Mouse (Mus musculus) cerebellum, adult 9-10 months (tissue): ENCODE results near the gene Tex12.

Experiments
- DNase-seq: peaks from one replicate; pipeline ENCODE4 v3.0.0; 2022

The Tex12 gene

DNA sequence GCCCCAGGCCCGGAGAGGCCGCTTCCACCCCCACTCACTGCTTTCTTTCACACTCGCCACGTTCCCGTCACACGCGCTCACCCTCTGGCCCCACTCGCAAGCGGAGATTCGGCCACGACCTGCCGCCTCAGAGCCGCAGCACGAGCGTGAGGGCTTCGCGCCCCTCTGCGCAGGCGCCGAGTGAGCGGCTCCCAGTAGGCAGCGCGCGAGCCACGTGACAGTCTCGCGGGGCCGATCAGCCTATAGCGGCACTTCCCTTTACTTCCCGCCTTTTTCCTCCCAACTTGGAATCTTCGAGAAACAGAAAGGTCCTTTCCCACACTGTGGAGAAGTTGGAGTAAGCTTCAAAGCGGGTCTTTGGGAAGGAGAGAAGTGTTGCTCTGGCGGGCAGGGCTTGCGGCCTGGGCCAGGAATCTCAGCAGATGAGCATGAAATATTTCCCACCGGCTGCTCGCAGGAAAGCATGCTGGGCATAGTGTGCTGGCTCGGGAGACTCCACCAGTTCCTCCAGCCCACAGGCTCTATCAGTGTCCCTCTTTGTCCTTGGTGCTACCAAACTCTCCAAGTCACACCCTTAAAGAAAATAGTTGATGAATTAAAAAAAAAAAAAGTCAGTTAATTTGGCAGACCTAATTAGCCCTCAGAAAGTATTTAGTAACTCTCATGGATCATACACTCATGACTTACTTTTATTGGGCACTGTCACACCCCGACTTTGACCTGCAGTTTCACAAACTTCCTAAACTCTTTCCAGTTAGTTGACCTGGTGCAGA, at the start of gene Tex12:
TSS of gene Tex12 (minus strand) at position 181 of the 773 bp plus-strand sequence.
- DNase-seq = no peak

DNA sequence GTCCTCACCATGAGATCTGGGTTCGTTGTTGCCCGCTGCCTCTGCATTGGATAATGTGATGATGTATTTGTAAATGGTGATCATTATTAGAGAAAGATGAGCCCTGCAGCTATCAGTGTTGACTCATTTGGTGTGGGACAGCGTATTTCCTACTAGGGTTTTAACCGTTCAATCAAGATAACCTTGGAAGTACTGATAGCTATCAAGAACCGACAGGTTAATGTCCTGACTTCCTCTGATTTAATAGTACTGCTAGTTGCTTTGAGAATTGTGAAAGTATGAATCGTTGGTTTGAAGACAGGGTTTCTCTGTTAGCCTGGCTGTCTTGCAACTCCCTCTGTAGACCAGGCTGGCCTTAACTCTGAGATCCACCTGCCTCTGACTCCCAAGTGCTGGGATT, 43.2 kb upstream of the Tex12 start:
- DNase-seq = no peak

DNA sequence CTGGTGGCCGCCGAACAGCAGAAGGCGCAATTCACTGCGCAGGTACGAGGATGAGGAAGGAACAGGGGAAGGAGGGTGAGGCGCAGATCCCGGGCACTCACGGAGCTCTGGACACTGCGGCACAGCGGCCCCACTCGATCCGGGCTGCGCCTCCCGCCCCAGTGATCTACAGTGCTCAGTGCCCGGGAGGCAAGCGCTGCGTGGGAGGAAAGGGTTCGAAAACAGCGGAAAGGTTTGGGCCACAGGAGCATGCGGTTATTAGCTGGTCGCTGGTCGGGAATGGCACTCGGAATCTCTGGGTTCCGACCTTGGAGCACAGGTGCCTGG, 42.8 kb upstream of the Tex12 start:
- DNase-seq = no peak

DNA sequence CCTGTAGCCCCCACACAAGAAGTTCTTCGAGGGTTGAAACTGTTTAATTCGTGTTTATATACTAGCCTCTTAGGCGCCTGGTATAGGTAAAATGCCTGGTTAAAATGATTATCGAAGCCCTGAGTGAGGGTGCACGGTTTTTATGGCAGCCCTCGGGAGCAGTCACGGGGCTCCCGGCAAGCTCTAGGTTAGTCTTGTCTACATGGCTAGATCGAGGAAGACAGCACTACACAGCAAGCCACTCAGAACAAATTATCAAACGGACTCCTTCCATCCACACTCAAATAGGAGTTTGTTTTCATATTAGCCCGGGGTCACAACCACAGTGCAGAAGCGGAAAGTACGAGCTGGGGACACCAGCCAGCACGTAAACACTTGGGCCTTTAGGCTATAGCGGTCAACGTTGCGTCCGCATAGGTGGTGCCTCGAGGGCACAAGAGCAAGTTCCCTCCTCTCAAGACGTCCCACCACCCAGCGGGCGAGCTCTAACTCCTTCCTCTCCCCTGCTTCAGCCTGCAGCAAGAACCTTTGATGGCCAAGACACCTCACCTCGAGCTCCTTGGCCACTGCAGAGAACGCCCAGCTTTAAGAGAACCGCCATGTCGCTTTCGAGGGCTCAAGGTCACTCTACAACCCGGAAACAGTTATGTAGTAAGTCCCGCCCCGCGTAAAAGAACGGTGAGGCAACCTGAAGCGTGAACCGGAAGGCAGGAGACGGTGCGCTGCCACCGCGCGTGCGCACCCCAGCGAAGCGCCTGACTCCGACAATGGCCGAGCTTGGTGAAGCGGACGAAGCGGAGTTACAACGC, 42.3 kb upstream of the Tex12 start, which contains the start of the genes Sdhd and Timm8b:
TSS of gene Sdhd (minus strand) at position 624 of the 809 bp plus-strand sequence.
TSS of gene Timm8b (plus strand) at position 722 of the 809 bp plus-strand sequence.
- peak; percentile 96 for DNase-seq

DNA sequence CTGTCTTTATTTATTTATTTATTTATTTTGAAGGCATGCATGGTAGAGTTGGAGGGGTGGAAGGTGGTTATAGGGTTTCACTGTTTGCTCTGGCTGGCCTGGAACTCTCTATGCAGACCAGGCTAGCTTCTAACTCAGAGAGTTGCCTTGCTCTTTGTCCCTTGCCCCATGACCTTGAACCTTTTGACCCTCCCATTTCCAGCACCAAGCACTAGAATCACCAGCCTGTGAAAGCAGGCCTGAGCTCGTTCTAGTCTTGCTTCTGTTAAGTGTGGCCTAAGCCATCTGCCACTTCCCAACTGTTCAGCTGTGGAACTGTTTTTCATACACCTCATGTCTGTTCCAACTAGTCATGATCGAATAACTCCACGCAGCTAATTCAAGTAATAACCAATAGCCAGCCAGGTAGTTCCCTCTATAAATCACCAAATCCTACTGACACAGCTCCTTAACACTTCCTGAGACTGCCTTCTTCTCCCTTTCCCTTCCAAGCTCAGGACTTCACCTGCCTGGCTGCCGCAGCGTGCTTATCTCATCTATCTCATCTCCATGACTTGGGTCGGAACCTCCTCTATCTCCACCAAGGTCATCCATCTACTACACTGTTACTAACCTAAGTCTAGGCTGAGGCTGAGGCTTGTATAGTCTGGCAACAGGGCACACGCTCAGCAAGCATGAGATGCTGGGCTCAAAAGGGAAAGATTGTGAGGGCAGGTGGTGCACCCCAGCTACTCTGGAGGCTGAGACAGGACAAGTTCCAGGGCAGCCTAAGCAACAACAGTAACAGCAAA, 41.1 kb upstream of the Tex12 start:
- DNase-seq = no peak

DNA sequence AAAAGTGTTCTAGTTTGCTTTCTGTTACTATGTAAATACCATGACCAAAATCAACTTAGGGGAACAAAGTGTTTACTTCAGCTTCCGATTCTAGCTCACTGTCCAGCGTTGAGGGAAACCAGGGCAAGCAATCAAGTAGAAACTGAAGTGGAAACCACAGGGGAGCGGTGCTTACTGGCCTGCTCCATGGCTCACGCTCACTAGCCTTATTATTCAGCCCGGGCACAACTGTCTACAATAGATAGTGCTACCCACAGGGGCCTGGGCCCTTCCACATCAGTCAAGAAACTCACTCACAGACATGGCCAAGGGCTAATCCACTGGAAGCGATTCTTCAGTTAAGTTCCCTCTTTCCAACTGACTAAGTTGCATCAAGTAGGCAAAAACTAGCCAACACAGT, 40.4 kb upstream of the Tex12 start:
- no peak for DNase-seq

DNA sequence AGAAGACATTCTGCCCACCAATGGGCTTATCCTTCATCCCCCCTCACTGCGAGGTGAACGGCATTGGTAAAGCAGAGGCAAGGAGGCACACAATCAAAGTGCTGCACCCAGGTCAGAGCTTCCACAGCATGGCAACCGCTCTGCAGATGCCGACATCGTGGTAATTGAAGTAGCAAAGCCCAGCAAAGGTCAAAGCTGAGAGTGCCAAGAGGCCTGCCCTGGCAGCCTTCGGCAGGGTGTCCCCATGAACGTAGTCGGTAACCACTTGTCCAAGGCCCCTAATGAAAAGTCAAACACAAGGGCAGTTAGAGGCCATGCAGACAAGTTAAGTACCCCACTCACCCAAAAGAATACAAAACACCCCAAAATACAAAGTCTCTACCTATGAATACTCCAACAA, 35.8 kb upstream of the Tex12 start:
- no peak for DNase-seq

DNA sequence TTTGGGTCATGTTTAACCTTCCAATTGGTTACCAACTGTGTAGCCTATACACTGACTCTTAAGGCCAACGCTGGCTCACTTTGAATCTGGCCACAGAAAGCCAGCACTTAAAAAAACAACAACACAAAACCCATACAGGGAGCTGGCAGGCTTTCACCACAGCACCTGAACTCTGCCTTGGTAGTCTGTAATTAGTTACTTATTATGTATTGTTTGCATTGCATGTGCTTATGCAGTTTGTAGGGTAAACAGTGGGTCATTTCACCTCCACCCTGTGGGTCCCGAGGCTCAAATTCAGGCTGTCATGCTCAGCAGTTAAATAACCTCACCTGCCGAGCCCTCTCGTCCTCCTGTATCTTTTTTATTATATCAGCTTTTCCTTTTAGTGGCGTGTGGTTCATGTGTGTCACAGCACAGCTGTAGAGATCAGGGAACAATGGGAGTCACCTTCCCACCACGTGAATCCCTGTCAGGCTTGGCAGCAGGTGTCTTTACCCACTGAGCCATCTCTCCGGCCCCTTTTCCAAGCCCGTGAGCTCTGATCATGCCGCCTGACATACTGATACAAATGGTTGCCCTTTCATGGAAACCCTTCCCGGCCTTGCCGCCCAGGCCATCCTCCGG, 33.8 kb upstream of the Tex12 start:
- no peak for DNase-seq

DNA sequence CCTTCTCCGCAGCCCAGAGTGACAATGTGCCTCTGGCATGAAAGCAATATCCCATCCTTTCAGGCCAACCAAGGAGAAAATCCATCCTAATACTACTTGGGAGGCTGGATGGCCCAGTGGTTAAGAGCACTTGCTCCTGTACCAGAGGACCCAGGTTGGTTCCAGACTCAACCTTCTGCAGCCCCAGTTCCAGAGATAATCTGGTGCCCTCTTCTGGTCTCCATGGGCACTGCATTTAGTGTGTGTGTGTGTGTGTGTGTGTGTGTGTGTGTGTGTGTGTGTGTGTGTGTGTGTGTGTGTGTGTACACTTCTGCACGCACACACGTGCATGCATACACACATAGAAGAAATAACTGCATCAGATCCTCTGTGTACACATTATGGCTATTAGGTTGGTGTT, 32.4 kb upstream of the Tex12 start:
- no peak for DNase-seq

DNA sequence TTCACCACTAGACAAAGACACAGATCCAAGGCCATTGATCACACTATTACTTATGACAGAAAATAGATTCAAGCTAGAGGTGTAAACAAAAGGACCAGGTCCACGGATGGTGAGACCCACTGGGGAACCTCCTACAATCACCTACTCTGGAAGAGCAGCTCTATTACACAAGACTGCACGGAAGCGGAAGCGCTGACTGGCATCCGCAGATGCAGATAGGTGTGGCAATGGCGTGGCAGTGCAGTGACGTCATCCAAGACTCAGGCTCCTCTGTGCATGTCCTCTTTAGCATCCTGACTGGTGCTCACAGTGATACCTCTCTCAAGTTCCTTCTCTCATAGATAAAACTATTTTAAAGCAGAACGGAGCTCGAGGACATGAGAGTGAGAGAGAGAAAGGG, 31.8 kb upstream of the Tex12 start:
- no peak for DNase-seq

DNA sequence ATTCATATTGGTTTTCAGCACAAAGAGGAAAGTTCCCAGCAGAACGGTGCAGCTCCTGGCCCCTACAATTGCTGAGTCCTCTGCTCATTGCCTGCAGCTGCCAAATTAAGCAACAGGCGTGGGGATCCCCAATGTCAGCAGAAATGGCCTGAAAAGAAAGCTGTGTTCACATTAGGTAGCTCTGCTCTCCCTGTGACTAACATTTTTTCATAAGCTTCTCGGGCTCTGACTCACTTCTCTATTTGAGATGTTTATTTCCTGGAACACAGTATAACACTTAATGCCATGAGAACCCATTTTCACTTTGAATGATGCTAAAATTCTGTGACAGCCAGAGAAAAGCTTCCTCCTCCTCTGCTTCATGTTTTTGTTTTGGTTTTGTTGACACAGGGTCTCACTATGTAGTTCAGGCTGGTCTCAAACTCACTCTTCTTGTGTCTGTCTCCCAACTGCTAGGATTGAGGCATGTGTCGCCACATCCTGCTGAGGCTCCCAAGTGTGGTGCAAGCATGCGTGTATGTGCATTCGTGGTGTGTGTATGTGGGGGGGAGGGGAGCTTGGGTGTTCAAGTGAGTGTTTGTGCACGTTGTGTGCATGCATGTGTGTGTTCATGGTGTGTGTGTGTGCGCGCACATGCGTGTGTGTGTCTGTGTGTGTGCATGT, 29.9 kb upstream of the Tex12 start:
- DNase-seq = no peak

DNA sequence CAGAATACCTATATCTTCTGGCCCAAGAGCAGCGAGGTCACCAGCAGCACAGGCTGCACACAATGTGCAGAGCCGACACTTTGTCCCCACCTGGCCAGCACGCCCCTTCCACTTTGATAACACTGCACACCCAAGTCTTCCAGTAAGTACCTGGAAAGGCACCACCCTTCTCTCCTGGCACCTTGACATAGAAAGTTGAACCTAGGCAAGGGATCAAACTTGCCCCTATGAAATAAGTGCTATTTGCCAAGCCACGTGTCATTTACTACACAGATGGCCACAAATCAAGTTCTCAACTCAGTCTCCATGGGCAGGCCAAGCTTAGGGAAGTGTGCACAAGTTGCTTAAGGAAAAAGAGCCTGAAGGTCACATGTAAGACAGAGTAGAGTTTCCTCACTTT, 25.8 kb upstream of the Tex12 start:
- DNase-seq = no peak

DNA sequence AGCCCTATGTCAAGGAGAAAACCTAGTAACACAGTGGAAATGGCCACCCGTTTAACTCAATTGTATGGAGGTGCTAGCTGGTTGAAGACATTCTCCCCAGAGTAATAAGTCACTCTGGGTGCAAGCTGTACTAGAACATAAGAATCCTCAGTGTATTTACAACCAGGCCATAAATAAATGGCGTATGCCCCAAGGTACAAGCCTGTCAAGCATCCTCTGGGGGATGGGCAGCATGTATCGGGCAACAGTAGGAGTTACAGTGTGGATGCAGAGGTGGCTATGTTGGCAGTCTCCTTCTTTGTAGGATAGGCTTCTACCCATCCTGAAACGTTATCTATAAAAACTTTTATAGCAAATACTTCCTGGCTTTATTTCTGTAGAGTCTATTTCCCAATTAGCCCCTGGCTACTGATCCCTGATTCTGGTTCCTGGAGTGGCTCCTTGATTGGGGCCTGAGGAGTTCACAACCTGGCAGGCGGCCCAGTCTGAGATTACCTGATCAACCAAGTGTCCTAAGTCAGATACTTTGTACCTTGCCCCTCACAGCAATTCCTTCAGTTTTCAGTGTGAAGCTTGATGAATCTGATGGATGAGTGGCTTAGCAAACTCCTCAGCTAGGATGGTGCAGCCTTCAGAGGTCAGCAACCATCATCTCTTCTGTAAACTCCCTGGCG, 24.2 kb upstream of the Tex12 start:
- DNase-seq = no peak

DNA sequence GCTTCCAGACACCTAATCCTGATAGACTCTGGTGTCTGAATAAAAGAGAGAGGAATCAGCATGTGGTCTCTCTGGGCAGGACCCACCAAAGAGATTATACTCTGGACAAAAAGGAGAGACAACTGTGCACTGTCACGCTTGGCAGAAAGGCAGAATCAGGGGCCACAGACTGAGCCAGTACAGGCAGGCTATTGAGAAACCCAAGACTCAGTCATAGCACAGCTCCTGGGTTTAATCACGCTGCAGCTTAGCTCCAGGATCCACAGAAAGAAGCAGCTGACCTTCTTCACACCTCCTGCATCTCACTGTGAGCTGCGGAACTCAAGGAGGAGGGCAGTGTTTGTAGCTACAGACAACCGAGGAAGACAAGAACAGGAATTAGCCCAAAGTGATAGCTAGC, 19.2 kb upstream of the Tex12 start:
- DNase-seq = no peak

DNA sequence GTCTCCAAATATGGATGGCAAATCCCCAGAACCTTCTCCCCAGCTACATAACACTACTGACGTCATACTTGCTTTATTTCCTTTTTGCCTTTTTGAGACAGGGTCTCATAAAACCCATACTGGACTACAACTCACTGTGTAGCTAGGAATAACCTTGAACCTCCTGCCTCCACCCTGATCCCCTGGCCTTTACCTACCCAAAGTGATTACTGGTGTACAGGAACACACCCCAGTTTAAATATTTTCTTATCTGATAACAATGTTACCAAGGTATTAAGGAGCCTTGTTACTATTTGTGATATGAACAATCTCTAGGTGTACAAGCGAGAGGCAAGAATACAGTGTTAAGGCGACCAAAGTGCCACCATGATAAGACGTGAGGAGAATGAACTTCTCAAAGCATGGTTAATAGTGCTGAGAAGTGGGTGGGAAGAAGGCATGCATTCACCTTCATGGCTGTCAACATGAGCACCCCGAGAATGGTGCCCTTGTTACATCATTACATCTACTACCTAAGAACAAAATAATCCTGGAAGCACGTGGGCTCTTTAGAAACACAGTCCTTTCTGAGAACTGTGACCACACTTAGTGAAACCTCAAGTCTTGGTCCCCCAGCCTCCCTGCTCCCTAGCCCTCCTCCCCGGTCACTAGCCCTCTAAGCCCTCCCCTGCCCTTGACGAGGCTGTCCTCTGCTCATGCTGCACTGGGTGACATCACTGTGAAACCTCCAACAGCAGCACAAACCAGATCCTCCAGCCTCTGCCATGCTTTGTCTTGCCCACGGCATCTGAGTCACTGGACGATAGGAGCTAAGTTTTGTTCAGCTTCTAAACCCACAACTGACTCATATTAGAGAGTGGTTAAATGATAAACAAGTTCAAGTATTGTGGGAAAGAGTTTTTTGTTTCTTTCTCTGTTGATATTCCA, 8.7 kb upstream of the Tex12 start:
- DNase-seq = no peak

DNA sequence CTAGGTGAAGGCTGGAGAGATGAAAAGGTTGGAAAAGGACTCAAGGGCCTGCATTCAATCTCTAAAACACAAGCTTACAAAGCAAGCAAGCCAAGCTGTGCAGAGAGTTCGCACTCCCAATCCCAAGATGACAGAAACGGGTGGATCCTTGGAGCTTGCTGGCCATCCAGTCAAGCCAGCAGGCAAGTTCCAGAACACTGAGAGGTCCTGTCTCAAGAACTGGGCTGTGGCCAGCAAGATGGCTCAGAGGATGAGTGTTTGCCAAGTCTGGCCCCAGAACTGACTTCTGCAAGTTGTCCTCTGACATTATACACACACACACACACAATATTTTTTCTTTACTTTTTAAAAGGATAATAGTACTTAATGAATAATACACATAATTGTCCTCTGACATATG, 6.8 kb upstream of the Tex12 start:
- no peak for DNase-seq

DNA sequence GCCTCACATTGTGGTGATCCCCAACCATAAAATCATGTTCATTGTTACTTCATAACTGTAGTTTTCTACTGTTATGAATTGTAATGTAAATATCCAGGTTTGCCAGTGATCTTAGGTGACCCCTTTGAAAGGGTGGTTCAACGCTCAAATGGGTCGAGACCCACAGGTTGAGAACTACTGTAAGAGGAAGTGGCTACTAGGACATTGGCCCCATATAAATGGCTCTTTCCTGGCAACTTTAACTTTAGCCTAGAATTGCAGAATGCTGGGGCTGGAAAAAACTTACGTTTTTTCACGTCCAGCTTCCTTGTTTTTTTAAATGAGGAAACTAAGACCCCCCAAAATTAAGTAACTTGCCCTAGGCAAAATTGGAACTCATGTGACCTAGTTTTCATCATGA, 6.2 kb upstream of the Tex12 start:
- no peak for DNase-seq

DNA sequence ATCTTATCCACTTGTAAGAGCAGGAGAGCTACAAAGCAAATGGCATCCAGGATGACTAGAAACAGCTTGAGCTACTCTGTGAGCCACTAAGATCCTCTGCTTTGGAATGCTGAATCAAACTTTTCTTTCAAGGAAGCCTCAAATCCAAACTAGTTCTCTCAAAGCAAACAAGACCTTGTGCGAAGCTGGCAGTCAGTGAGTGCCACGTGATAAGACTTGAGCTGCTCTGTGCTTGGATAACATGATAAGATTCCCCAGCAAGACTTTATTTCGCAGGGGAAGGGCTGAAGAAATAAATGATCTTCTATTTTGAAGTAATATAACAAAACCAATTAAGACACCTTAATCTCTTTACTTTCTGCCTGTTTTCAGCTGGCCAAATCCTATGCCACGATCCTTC, 4.8 kb upstream of the Tex12 start:
- no peak for DNase-seq

DNA sequence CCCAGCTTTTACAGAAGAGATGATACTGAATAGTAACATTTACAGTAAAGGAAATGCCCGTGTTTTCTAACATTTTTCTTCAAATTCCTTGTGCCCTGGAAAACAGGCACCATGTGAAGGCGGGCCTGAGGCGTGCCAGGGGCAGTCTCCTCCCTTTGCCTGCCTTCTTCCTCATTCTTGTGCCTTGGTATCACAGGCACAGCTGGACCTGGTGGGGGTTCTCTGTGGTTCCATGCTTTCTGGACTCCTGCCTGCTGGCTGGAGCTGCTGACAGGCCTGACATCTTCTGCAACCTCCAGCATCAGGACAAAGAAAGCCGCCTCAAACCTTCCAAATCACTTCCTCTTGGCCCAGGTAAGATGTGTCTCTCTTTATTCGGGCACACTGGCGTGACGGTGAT, 4.0 kb upstream of the Tex12 start:
- DNase-seq = no peak

DNA sequence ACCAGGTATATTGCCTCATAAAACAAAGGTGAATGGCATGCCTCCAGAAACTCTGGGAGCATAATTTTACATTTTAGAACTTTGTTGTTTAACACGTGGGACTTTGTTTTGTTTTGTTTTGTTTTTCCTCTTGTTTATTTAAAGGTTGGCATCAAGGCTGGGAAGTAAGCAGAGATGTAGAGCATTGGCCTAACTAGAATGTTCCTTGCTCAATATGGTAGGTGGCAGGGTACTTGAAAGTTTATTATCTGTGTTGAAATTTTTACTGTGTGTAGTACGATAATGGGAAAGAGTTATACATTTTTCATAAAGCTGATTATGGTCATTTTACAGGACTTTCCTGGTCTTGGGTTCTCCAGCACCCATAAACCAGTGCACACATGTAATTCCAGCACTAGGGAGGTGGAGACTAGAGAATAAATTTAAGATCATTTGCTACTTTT, 814 bp upstream of the Tex12 start:
- no peak for DNase-seq

DNA sequence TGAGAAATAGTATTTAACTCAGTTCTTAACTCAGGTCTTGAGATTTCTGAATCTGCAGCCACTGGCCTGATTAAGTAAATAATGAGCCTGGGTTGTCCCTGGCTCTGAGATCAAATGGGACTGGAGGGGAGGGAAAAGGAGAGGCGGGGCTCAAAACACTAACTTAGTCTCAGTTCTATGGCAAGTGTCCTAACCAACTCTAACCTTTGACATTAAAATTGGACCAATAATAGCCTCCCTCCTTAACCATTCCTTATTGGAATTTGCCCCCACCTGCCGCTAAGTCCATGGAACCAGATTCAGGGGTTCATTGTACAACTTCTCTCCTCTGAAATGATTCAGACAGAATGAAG, 6.1 kb downstream of the Tex12 start, which contains the start of gene Bco2:
TSS of gene Bco2 (minus strand) at position 88 of the 353 bp plus-strand sequence.
- no peak for DNase-seq
